Mouse (Mus musculus) midbrain, embryonic 15.5 days (tissue): ENCODE measurements around the gene Trim56. TPM values are rescaled to one million over a fixed set of nuclear protein-coding genes. Genes with fewer than 3 reads are reported as not detected.

ENCODE experiments used
- ATAC-seq: fragments of 200-750 bp; cut with Nextera tagmentation; replicated peaks from 2 replicates; pipeline ENCODE4 v1.8.0; 2017; ENCODE audit warnings: moderate TSS enrichment
- H3K27ac ChIP-seq: fragments of 300-500 bp; sonication (generic); 2 replicates; pipeline ENCODE4 v1.5.1; 2015; ENCODE audit warnings: mild to moderate bottlenecking, inconsistent platforms
- H3K27me3 ChIP-seq: fragments of 300-500 bp; sonication (generic); replicated peaks from 2 replicates; pipeline ENCODE4 v1.6.1; 2015; ENCODE audit warnings: inconsistent platforms
- H3K36me3 ChIP-seq: fragments of 300-500 bp; sonication (generic); replicated peaks from 2 replicates; pipeline ENCODE4 v1.6.1; 2015; ENCODE audit warnings: inconsistent platforms
- H3K4me1 ChIP-seq: fragments of 300-500 bp; sonication (generic); 2 replicates; pipeline ENCODE4 v1.6.1; 2015; ENCODE audit warnings: inconsistent platforms
- H3K4me2 ChIP-seq: fragments of 300-500 bp; sonication (generic); 2 replicates; pipeline ENCODE4 v1.6.1; 2015; ENCODE audit warnings: inconsistent platforms, mild to moderate bottlenecking, moderate library complexity
- H3K4me3 ChIP-seq: fragments of 300-500 bp; sonication (generic); 2 replicates; pipeline ENCODE4 v1.5.1; 2015; ENCODE audit warnings: mild to moderate bottlenecking, inconsistent platforms
- H3K9ac ChIP-seq: fragments of 300-500 bp; sonication (generic); 2 replicates; pipeline ENCODE4 v1.6.1; 2015; ENCODE audit warnings: mild to moderate bottlenecking, inconsistent platforms
- H3K9me3 ChIP-seq: fragments of 300-500 bp; sonication (generic); 2 replicates; pipeline ENCODE4 v1.6.1; 2016; ENCODE audit warnings: inconsistent platforms
- WGBS: fragments of 180-500 bp; shearing (Covaris S2); methylation state at CpG from one replicate; pipeline ENCODE4 v1.1.7; 2015; ENCODE audit warnings: mixed read lengths; 5-methylcytosine and 5-hydroxymethylcytosine counted together
- polyA plus RNA-seq: library from polyadenylated mRNA; unstranded; fragments of >200 nt; fragmentation: Nextera tagmentation; extraction: Ambion mirVana; gene quantifications from 2 replicates; pipeline ENCODE4 v1.2.1, GENCODE M21; 2015

Trim56 gene
- polyA plus RNA-seq, 1 experiment from 2014 or later, result 1.9 TPM

DNA sequence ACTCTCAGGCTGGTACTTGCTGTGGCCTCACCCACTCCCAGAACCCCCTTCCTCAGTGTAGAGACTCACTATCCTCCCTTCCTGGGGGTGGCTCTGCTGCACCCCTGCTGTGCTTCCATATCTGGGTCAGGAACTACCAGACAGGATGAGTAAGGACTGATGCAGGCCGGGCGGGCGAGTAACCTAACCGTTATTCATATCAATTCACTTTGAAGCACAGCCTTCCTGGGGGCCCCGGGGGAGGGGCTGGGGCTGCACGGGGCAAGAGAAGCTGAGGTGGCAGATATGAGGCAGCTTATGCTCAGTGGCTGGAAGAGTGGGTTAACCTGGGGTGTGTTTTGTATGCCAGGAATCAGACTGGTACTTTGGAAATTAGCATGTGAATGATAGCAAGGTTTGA, 31.0 kb downstream of the Trim56 start:
- Histone ChIP-seq H3K27me3 (no peaks in the 10 kb centered on the region), H3K4me3 (no peak overlapping the region), H3K36me3 (no peaks in the 10 kb centered on the region), H3K4me2 (no peak overlapping the region), H3K27ac (no peak overlapping the region), H3K4me1 (no peaks in the 10 kb centered on the region), H3K9ac (no peak overlapping the region), H3K9me3 (no peaks in the 10 kb centered on the region)
- no peak for ATAC-seq
- WGBS, result 81% methylated on average over 6 of the region's 6 CpGs

GRCm38 (mm10) chr5:137083051-137083450, 33.0 kb downstream of the Trim56 start:
- Histone ChIP-seq H3K9me3 (no peaks in the 10 kb centered on the region), H3K4me3 (no peak overlapping the region), H3K4me2 (no peak overlapping the region), H3K27ac (no peak overlapping the region), H3K4me1 (no peaks in the 10 kb centered on the region), H3K36me3 (no peaks in the 10 kb centered on the region), H3K9ac (no peak overlapping the region), H3K27me3 (no peaks in the 10 kb centered on the region)
- WGBS, result 88% methylated on average over 4 of the region's 4 CpGs
- no peak for ATAC-seq

DNA sequence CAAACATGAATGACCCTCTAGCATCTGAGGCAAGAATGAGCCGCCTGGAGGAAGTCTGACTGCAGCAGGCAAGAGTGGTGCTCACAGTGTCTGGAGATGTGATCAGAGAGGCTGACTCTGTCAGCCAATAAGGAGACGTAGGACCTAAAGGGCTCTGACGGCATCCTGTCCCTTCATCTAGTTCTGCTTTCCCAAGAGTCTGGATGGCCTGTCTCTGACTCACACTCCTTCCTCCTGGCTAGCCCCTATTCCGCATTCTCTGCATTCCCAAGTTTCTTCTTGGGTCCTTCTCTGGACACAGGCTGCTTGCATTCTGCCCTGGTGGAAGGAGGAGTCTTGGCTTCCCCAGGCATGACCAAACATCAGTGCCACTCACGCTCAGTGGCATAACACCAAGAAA, 36.2 kb downstream of the Trim56 start:
- Histone ChIP-seq H3K4me2 (no peak overlapping the region), H3K36me3 (no peaks in the 10 kb centered on the region), H3K27me3 (no peaks in the 10 kb centered on the region), H3K4me1 (no peaks in the 10 kb centered on the region), H3K9ac (no peak overlapping the region), H3K9me3 (no peaks in the 10 kb centered on the region), H3K4me3 (no peak overlapping the region), H3K27ac (no peak overlapping the region)
- WGBS, result 61% methylated on average over 5 of the region's 5 CpGs
- no peak for ATAC-seq

DNA sequence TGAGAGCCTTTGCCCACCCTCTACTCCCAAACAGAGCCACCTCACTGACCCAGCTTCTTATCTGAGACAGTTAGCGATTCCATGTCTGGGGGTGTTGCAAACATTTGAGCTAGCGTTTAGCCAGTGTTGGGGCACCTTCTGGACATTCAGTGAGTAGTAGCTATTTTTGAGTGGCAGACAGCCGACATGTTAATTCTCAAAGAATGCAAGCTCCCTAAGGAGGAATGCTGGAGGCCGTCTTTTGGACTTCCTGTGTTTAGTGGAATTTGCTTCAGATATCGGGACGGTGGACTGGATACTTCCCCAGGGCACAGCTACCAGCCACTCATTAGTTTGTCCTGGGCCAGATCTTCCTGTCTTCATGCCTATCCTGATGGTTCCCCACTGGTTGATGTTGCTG, 37.4 kb downstream of the Trim56 start:
- H3K4me1 ChIP-seq, result peaks cover 7% of the 10 kb centered on the region
- no peak overlapping the region for H3K4me2 ChIP-seq
- no peaks in the 10 kb centered on the region for H3K9me3 ChIP-seq
- WGBS, result 73% methylated on average over 6 of the region's 6 CpGs
- H3K36me3 ChIP-seq, result no peaks in the 10 kb centered on the region
- no peak overlapping the region for H3K9ac ChIP-seq
- ATAC-seq, result no peak
- H3K27me3 ChIP-seq, result no peaks in the 10 kb centered on the region
- no peak overlapping the region for H3K27ac ChIP-seq
- H3K4me3 ChIP-seq, result no peak overlapping the region

GRCm38 (mm10) chr5:137078041-137078440, 38.0 kb downstream of the Trim56 start:
- Histone ChIP-seq H3K36me3 (no peaks in the 10 kb centered on the region), H3K4me1 (peaks cover 7% of the 10 kb centered on the region), H3K9ac (no peak overlapping the region), H3K4me2 (no peak overlapping the region), H3K9me3 (no peaks in the 10 kb centered on the region), H3K4me3 (no peak overlapping the region), H3K27ac (no peak overlapping the region), H3K27me3 (no peaks in the 10 kb centered on the region)
- no peak for ATAC-seq
- 88% methylated on average over 14 of the region's 14 CpGs for WGBS

GRCm38 (mm10) chr5:137077187-137077586, 38.8 kb downstream of the Trim56 start:
- Histone ChIP-seq H3K9ac (no peak overlapping the region), H3K9me3 (no peaks in the 10 kb centered on the region), H3K27ac (no peak overlapping the region), H3K27me3 (no peaks in the 10 kb centered on the region), H3K36me3 (no peaks in the 10 kb centered on the region), H3K4me2 (no peak overlapping the region), H3K4me3 (no peak overlapping the region), H3K4me1 (peaks cover 13% of the 10 kb centered on the region)
- WGBS, result 89% methylated on average over 7 of the region's 7 CpGs
- ATAC-seq, result no peak

DNA sequence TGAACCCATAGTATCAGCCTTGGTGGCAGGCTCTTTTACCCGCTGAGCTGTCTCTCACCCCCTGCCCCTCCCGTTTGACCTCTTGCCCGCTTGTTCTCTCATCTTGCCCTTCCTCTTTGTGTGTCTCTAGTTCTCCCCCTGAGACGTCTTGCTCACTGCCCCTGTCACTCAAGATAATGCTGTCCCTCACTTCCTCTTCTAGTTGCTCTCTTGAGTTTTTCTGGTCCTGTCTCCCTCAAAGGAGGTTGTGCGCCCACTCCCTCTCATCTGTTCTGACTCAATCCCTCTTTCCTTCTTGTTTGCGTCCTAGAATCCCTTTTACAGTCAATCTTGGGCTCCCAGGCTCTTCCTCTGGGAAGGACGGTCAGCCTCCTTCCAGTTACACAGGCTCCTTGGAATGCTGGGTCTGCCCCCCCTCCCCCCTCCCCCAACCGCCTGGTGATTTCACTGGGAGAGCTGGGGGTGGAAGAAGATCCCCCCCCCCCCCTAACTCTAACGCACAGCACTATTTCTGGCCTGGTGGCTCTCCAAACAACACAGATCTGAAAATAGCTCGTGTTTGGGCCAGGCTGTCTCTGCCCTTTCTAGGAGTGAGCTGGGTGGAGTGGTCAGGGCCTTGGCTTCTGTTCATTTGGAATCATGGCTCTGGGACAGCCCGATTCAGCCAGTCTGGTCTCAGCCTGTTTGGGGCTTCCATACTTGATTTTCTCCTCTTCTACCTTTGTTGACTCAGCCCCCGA, 39.6 kb downstream of the Trim56 start:
- no peak for ATAC-seq
- 43% methylated on average over 11 of the region's 12 CpGs for WGBS
- no peak overlapping the region for H3K9ac ChIP-seq
- no peak overlapping the region for H3K4me3 ChIP-seq
- no peaks in the 10 kb centered on the region for H3K9me3 ChIP-seq
- H3K36me3 ChIP-seq, result no peaks in the 10 kb centered on the region
- H3K4me1 ChIP-seq, result peaks cover 19% of the 10 kb centered on the region
- no peak overlapping the region for H3K27ac ChIP-seq
- no peaks in the 10 kb centered on the region for H3K27me3 ChIP-seq
- no peak overlapping the region for H3K4me2 ChIP-seq

- 65% methylated on average over 6 of the region's 6 CpGs for WGBS
- Histone ChIP-seq H3K4me2 (no peak overlapping the region), H3K27ac (no peak overlapping the region), H3K27me3 (no peaks in the 10 kb centered on the region), H3K4me1 (peaks cover 19% of the 10 kb centered on the region), H3K9ac (no peak overlapping the region), H3K9me3 (no peaks in the 10 kb centered on the region), H3K4me3 (no peak overlapping the region), H3K36me3 (no peaks in the 10 kb centered on the region)
- no peak for ATAC-seq
Observed at GRCm38 (mm10) chr5:137075726-137076125, 40.3 kb downstream of the Trim56 start.

- no peak overlapping the region for H3K27ac ChIP-seq
- no peak overlapping the region for H3K4me2 ChIP-seq
- WGBS, result 29% methylated on average over 6 of the region's 6 CpGs
- H3K9me3 ChIP-seq, result no peaks in the 10 kb centered on the region
- no peak overlapping the region for H3K4me3 ChIP-seq
- no peak for ATAC-seq
- H3K36me3 ChIP-seq, result no peaks in the 10 kb centered on the region
- H3K27me3 ChIP-seq, result no peaks in the 10 kb centered on the region
- peaks cover 19% of the 10 kb centered on the region for H3K4me1 ChIP-seq
- H3K9ac ChIP-seq, result no peak overlapping the region
Observed at GRCm38 (mm10) chr5:137074191-137074651, 41.8 kb downstream of the Trim56 start.

DNA sequence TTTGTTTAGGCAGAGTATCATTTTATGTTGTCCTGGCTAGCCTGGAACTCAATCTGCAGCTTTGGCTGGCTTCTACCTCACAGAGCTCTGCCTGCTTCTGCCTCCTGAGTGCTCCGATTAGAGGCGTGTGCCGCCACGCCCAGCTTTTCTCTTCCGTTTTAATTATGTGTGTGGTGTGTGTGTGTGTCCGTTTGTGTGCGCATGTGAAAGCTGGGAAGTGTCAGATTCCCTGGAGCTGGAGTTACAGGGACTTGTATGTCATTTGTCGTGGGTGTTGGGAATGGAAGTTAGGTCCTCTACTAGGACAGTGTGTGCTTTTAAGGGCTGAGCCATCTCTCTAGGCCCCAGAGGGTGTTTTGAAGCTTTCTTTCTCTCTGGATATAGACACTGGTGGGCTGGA, 42.9 kb downstream of the Trim56 start:
- no peak overlapping the region for H3K4me3 ChIP-seq
- no peak overlapping the region for H3K27ac ChIP-seq
- no peak overlapping the region for H3K9ac ChIP-seq
- H3K4me2 ChIP-seq, result no peak overlapping the region
- H3K9me3 ChIP-seq, result no peaks in the 10 kb centered on the region
- no peak for ATAC-seq
- peaks cover 19% of the 10 kb centered on the region for H3K4me1 ChIP-seq
- no peaks in the 10 kb centered on the region for H3K27me3 ChIP-seq
- H3K36me3 ChIP-seq, result no peaks in the 10 kb centered on the region
- 96% methylated on average over 8 of the region's 8 CpGs for WGBS

DNA sequence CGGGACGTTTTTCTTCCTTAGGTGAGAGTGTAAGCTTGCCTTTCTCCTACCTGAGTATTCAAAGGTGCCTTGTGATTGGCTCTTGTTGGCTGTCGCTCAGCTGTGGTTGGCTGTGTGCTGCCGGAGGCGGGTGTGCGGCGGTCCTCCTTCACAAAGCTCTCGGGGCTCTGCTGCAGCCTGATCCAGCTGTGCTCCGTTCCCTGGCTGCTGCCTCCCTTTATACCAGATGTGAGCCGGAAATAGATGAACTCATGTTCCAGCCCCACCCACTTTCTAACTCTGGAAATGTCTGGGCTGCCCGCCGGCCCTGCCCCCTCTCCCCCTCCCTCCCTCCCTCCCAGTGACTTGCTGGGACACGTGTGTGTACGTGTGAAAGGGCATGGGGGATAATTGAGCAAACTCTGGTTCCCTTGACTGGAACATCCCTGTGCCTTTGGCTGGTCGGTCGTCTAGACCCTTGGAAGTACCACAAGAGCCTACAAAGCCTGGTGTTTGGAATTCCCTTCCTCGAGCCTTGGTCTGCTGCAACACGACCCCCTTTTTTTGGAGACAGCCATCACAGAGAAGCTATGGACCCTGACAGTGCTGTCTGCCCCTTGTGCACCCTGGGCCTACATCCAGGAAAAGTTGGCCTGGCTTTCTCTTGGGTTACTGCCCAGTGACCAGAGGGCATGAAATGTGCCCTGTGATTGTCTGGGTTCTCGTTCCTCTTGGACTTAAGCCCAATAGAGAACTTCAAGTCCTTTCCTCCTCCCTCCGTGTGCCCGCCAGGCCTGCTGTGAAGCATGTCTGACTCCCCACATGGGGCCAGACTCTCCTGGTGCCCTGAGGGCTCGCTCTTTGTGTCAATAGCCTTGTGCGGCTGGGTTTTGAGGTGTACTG, 43.7 kb downstream of the Trim56 start, which contains the start of gene Serpine1:
Gene Serpine1, minus strand, starts transcription at position 190 of the 882 bp plus-strand sequence.
- Histone ChIP-seq H3K36me3 (no peaks in the 10 kb centered on the region), H3K4me3 (peak within 1 kb of the TSS; percentile 38), H3K4me2 (peak within 1 kb of the TSS; percentile 61), H3K9me3 (no peaks in the 10 kb centered on the region), H3K9ac (0 out of 2 replicates have a peak within 1 kb of the TSS, but pooled peaks have one; percentile 32), H3K4me1 (peaks cover 19% of the 10 kb centered on the region), H3K27ac (peak within 1 kb of the TSS; percentile 65), H3K27me3 (no peaks in the 10 kb centered on the region)
- ATAC-seq, result peak; percentile 93
- WGBS, result 19% methylated on average over 23 of the region's 23 CpGs

DNA sequence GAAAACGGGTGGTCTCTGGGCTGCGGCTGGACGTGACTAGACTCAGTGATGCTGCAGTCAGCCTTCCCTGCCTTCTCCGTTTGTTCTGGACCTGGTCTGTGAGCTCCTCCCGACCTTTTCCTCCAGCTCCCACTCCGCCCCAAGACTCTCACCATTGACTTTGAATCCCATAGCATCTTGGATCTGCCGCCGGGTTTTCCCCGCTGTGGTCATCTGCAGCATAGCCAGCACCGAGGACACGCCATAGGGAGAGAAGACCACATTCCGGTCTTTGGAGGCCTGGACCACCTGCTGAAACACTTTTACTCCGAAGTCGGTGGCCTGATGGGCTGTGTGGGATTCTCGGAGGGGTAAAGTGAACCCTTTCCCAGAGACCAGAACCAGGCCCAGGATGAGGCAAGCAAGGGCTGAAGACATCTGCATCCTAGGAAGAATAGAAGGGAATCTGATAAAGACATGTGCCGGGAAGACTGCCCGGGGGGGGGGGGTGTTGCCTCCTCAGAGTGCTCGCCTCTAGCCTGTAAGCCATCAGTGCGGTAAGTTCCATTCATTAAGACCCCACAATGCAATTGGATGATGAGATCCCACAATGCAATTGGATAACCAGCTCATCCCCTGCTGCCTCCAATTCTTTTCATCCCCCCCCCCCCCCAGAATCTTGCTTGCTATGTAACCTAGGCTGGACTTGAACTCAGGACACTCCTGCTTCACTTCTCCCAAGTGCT, 45.0 kb downstream of the Trim56 start:
- Histone ChIP-seq H3K4me2 (0 out of 2 replicates have a peak overlapping the region, but pooled peaks have one; percentile 61), H3K4me3 (no peak overlapping the region), H3K9me3 (no peaks in the 10 kb centered on the region), H3K27me3 (no peaks in the 10 kb centered on the region), H3K27ac (no peak overlapping the region), H3K9ac (no peak overlapping the region), H3K4me1 (peaks cover 19% of the 10 kb centered on the region), H3K36me3 (no peaks in the 10 kb centered on the region)
- no peak for ATAC-seq
- 85% methylated on average over 19 of the region's 19 CpGs for WGBS
